ENCODE assay signal across 9 mouse cellular contexts in genomic region chr5:146420081-146420480, GRCm38 (mm10). TPM values are rescaled to one million over a fixed set of nuclear protein-coding genes. Genes with fewer than 3 reads are reported as not detected.
DNase-seq lines count a peak whose midpoint lies in the region; ATAC-seq and TF ChIP-seq lines count a peak whose summit lies in the region.
"Had no signal": no experiment of that assay in that cellular context is flagged by ENCODE, and none has a peak within 500 bp of the region (broad histone marks: within the 10 kb centered on the region; RNA-seq: fewer than 3 reads in every experiment).

No protein-coding gene starts in this region.

- no peak for TF ChIP-seq EP300 in liver, embryonic 14.5 days (IDR thresholded peaks at IDR 0.05; ENCODE audit: low read depth)

- H3K4me1 ChIP-seq in forebrain, embryonic 11.5 days (replicated peaks; ENCODE audit: control insufficient read depth, insufficient read depth, low read length) = no peaks in the 10 kb centered on the region
- peaks cover 13% of the 10 kb centered on the region for H3K4me1 ChIP-seq in forebrain, embryonic 13.5 days
- no peaks in the 10 kb centered on the region for H3K4me1 ChIP-seq in testis, adult 2 months (ENCODE audit: control insufficient read depth, insufficient read depth, low read length)
- H3K4me1 ChIP-seq in embryonic facial prominence, embryonic 14.5 days (ENCODE audit: control insufficient read depth, insufficient read depth, low read length) = no peaks in the 10 kb centered on the region
- no peaks in the 10 kb centered on the region for H3K4me1 ChIP-seq in liver, embryonic 14.5 days (replicated peaks; ENCODE audit: control insufficient read depth in 2 of 2, insufficient read depth in 2 of 2, low read length in 1 of 2)
- peaks cover 3% of the 10 kb centered on the region for H3K4me1 ChIP-seq in heart, embryonic 11.5 days (ENCODE audit: control insufficient read depth, insufficient read depth, low read length)

- no peaks in the 10 kb centered on the region for H3K36me3 ChIP-seq in forebrain, embryonic 11.5 days (ENCODE audit: control insufficient read depth, insufficient read depth, low read length)
- no peaks in the 10 kb centered on the region for H3K36me3 ChIP-seq in forebrain, embryonic 13.5 days (ENCODE audit: poor library complexity, severe bottlenecking)
- no peaks in the 10 kb centered on the region for H3K36me3 ChIP-seq in testis, adult 2 months (ENCODE audit: control insufficient read depth, insufficient read depth, low read length)
- H3K36me3 ChIP-seq in embryonic facial prominence, embryonic 14.5 days (ENCODE audit: control insufficient read depth, insufficient read depth, low read length) = no peaks in the 10 kb centered on the region
- H3K36me3 ChIP-seq in liver, embryonic 14.5 days (replicated peaks; ENCODE audit: control insufficient read depth, insufficient read depth, low read depth) = no peaks in the 10 kb centered on the region
- H3K36me3 ChIP-seq in heart, embryonic 11.5 days (ENCODE audit: control insufficient read depth, insufficient read depth, low read length) = no peaks in the 10 kb centered on the region
- H3K36me3 ChIP-seq: hindbrain, embryonic 15.5 days had no signal

- TF ChIP-seq CTCF in testis, adult 2 months (IDR thresholded peaks at IDR 0.05; ENCODE audit: control insufficient read depth, insufficient read depth, insufficient replicate concordance, low read depth, low read length) = peak; percentile 55; the same call in 1 of the 2 replicates
- TF ChIP-seq CTCF in liver, embryonic 14.5 days (IDR thresholded peaks at IDR 0.05; ENCODE audit: low read depth) = peak; percentile 82

- no peak for ATAC-seq in forebrain, embryonic 11.5 days (replicated peaks; ENCODE audit: low FRiP score)
- ATAC-seq in forebrain, embryonic 13.5 days = no peak
- ATAC-seq in embryonic facial prominence, embryonic 14.5 days (ENCODE audit: low read depth) = peak; percentile 45; the same call in 1 of the 2 replicates
- ATAC-seq in liver, embryonic 14.5 days (ENCODE audit: insufficient read depth) = 0 out of 2 replicates have a peak, but pooled peaks have one; percentile 18
- no peak for ATAC-seq in heart, embryonic 11.5 days (replicated peaks; ENCODE audit: insufficient number of reproducible peaks, low FRiP score, low TSS enrichment)

- H3K4me3 ChIP-seq in forebrain, embryonic 11.5 days (ENCODE audit: low read depth, low read length) = no peak overlapping the region
- no peak overlapping the region for H3K4me3 ChIP-seq in forebrain, embryonic 13.5 days
- H3K4me3 ChIP-seq in testis, adult 2 months (ENCODE audit: control insufficient read depth, low read depth, low read length) = no peak overlapping the region
- no peak overlapping the region for H3K4me3 ChIP-seq in embryonic facial prominence, embryonic 14.5 days (ENCODE audit: low read depth, low read length)
- no peak overlapping the region for H3K4me3 ChIP-seq in liver, embryonic 14.5 days (ENCODE audit: insufficient read depth in 1 of 2, low read depth in 2 of 2, low read length in 2 of 2)
- H3K4me3 ChIP-seq in heart, embryonic 11.5 days (ENCODE audit: low read depth, low read length) = no peak overlapping the region
- H3K4me3 ChIP-seq: hindbrain, embryonic 15.5 days had no signal

- H3K9me3 ChIP-seq in forebrain, embryonic 11.5 days (ENCODE audit: control insufficient read depth, low read length) = no peaks in the 10 kb centered on the region
- H3K9me3 ChIP-seq in forebrain, embryonic 13.5 days (replicated peaks) = no peaks in the 10 kb centered on the region
- no peaks in the 10 kb centered on the region for H3K9me3 ChIP-seq in embryonic facial prominence, embryonic 14.5 days (ENCODE audit: control insufficient read depth, low read length)
- no peaks in the 10 kb centered on the region for H3K9me3 ChIP-seq in liver, embryonic 14.5 days (ENCODE audit: control insufficient read depth, low read length)
- no peaks in the 10 kb centered on the region for H3K9me3 ChIP-seq in heart, embryonic 11.5 days (replicated peaks; ENCODE audit: control insufficient read depth, low read length)
- H3K9me3 ChIP-seq: hindbrain, embryonic 15.5 days had no signal

- H3K4me2 ChIP-seq in forebrain, embryonic 11.5 days (ENCODE audit: low read depth, low read length, severe bottlenecking) = no peak overlapping the region
- H3K4me2 ChIP-seq in forebrain, embryonic 13.5 days = no peak overlapping the region
- H3K4me2 ChIP-seq in embryonic facial prominence, embryonic 14.5 days (ENCODE audit: low read depth, low read length) = no peak overlapping the region
- no peak overlapping the region for H3K4me2 ChIP-seq in liver, embryonic 14.5 days (ENCODE audit: low read depth)
- no peak overlapping the region for H3K4me2 ChIP-seq in heart, embryonic 11.5 days
- H3K4me2 ChIP-seq: hindbrain, embryonic 15.5 days had no signal

- no peak overlapping the region for H3K9ac ChIP-seq in forebrain, embryonic 11.5 days (ENCODE audit: low read length)
- no peak overlapping the region for H3K9ac ChIP-seq in forebrain, embryonic 13.5 days
- H3K9ac ChIP-seq in embryonic facial prominence, embryonic 14.5 days (ENCODE audit: low read depth, low read length) = no peak overlapping the region
- H3K9ac ChIP-seq in liver, embryonic 14.5 days (replicated peaks) = no peak overlapping the region
- H3K9ac ChIP-seq in heart, embryonic 11.5 days (ENCODE audit: low read depth, low read length) = no peak overlapping the region
- H3K9ac ChIP-seq: hindbrain, embryonic 15.5 days had no signal

- no peak for TF ChIP-seq POLR2A in testis, adult 2 months (IDR thresholded peaks at IDR 0.05; ENCODE audit: control insufficient read depth, low read depth, low read length)

- 51% methylated on average over 1 of the region's 1 CpGs for WGBS in forebrain, embryonic 11.5 days
- 72% methylated on average over 1 of the region's 1 CpGs for WGBS in forebrain, embryonic 13.5 days
- WGBS in embryonic facial prominence, embryonic 14.5 days = 74% methylated on average over 1 of the region's 1 CpGs
- 65% methylated on average over 1 of the region's 1 CpGs for WGBS in liver, embryonic 14.5 days (ENCODE audit: insufficient replicate concordance)
- 63% methylated on average over 1 of the region's 1 CpGs for WGBS in heart, embryonic 11.5 days (ENCODE audit: insufficient replicate concordance)

- H3K27ac ChIP-seq in forebrain, embryonic 11.5 days (ENCODE audit: low read depth, low read length) = no peak overlapping the region
- H3K27ac ChIP-seq in forebrain, embryonic 13.5 days = no peak overlapping the region
- H3K27ac ChIP-seq in testis, adult 2 months (ENCODE audit: control insufficient read depth, insufficient read depth, low read depth, low read length) = no peak overlapping the region
- H3K27ac ChIP-seq in embryonic facial prominence, embryonic 14.5 days (replicated peaks; ENCODE audit: low read depth, low read length) = no peak overlapping the region
- H3K27ac ChIP-seq in liver, embryonic 14.5 days = no peak overlapping the region
- no peak overlapping the region for H3K27ac ChIP-seq in heart, embryonic 11.5 days (ENCODE audit: low read depth, low read length)
- H3K27ac ChIP-seq: hindbrain, embryonic 15.5 days had no signal

- peak; percentile 67 for DNase-seq in forebrain, embryonic 11.5 days (ENCODE audit: low spot score)
- no peak for DNase-seq in testis, postnatal 14 days (ENCODE audit: low spot score)
- DNase-seq in embryonic facial prominence, embryonic 14.5 days (ENCODE audit: low spot score) = no peak
- peak in 1 of 3 experiments; percentile 13 for DNase-seq in liver, embryonic 14.5 days (ENCODE audit: low read depth in 3 of 3, low spot score in 3 of 3)
- peak; percentile 65 for DNase-seq in testis, postnatal 10 days (ENCODE audit: low spot score)

- H3K27me3 ChIP-seq in forebrain, embryonic 11.5 days (ENCODE audit: control insufficient read depth, insufficient read depth, low read length) = no peaks in the 10 kb centered on the region
- H3K27me3 ChIP-seq in forebrain, embryonic 13.5 days = no peaks in the 10 kb centered on the region
- H3K27me3 ChIP-seq in testis, adult 2 months (ENCODE audit: control insufficient read depth, insufficient read depth, low read length) = no peaks in the 10 kb centered on the region
- H3K27me3 ChIP-seq in embryonic facial prominence, embryonic 14.5 days (replicated peaks; ENCODE audit: control insufficient read depth, insufficient read depth, low read length) = no peaks in the 10 kb centered on the region
- H3K27me3 ChIP-seq in liver, embryonic 14.5 days (ENCODE audit: control insufficient read depth, insufficient read depth, low read length) = no peaks in the 10 kb centered on the region
- H3K27me3 ChIP-seq in heart, embryonic 11.5 days (ENCODE audit: control insufficient read depth, insufficient read depth, low read length) = peaks cover 49% of the 10 kb centered on the region
- H3K27me3 ChIP-seq: hindbrain, embryonic 15.5 days had no signal

RNA-seq across cellular contexts. Expression of gene Wasf3, which starts 35.3 kb away (rescaled TPM):
- polyA plus RNA-seq in forebrain, embryonic 11.5 days (2014; fragmentation: Nextera tagmentation; extraction: Ambion mirVana) = 4.8 and 5.1 TPM in 2 replicates
- 7.3 and 8.9 TPM in 2 replicates for polyA plus RNA-seq in forebrain, embryonic 13.5 days (2015; fragmentation: Nextera tagmentation; extraction: Ambion mirVana)
- polyA plus RNA-seq in testis, adult 2 months (2012; rRNA removed) = 5.0 and 5.3 TPM in 2 replicates
- 1.6 and 1.7 TPM in 2 replicates for polyA plus RNA-seq in embryonic facial prominence, embryonic 14.5 days (2014; fragmentation: Nextera tagmentation; extraction: Ambion mirVana)
- 0.06 and 0.07 TPM in 2 replicates for polyA plus RNA-seq in liver, embryonic 14.5 days (2012; rRNA removed)
- 0.04 TPM in 2 replicates for polyA plus RNA-seq in liver, embryonic 14.5 days (2014; fragmentation: Nextera tagmentation; extraction: Ambion mirVana)
- polyA plus RNA-seq in heart, embryonic 11.5 days (2014; fragmentation: Nextera tagmentation; extraction: Ambion mirVana) = 0.42 and 0.52 TPM in 2 replicates

Comparison
In these comparisons a context has a peak if more than half of its experiments do, and no peak if none do; other contexts are left out.
1. DNase-seq: peak in forebrain, embryonic 11.5 days (single experiment) and testis, postnatal 10 days (single experiment); none in testis, postnatal 14 days (single experiment) and embryonic facial prominence, embryonic 14.5 days (single experiment).
2. ATAC-seq: peak in embryonic facial prominence, embryonic 14.5 days (single experiment) and liver, embryonic 14.5 days (single experiment); none in forebrain, embryonic 11.5 days (single experiment), forebrain, embryonic 13.5 days (single experiment) and heart, embryonic 11.5 days (single experiment).